Mouse (Mus musculus) lung, embryonic 14.5 days (tissue): ENCODE data around the gene B3galnt2. TPM values are rescaled to one million over a fixed set of nuclear protein-coding genes. Genes with fewer than 3 reads are reported as not detected.

Experiments
- ATAC-seq: fragments of 200-750 bp; cut with Nextera tagmentation; 2 replicates; pipeline ENCODE4 v1.8.0; 2017; ENCODE audit warnings: mild to moderate bottlenecking, moderate TSS enrichment, moderate library complexity; ENCODE audit not compliant: insufficient read depth
- DNase-seq: peaks from one replicate; pipeline ENCODE4 v3.0.0-alpha.2; 2015
- H3K27ac ChIP-seq: fragments of 300-500 bp; sonication (generic); 2 replicates; pipeline ENCODE4 v1.5.1; 2014; ENCODE audit warnings: low read depth, mild to moderate bottlenecking, moderate library complexity
- H3K27me3 ChIP-seq: fragments of 300-500 bp; sonication (generic); 2 replicates; pipeline ENCODE4 v1.6.1; 2014; ENCODE audit warnings: low read length, control low read depth; ENCODE audit not compliant: insufficient read depth
- H3K36me3 ChIP-seq: fragments of 300-500 bp; sonication (generic); 2 replicates; pipeline ENCODE4 v1.6.1; 2014; ENCODE audit warnings: control low read depth; ENCODE audit not compliant: insufficient read depth
- H3K4me1 ChIP-seq: fragments of 300-500 bp; sonication (generic); 2 replicates; pipeline ENCODE4 v1.6.1; 2014; ENCODE audit warnings: antibody characterized with exemption, control low read depth; ENCODE audit not compliant: insufficient read depth
- H3K4me2 ChIP-seq: fragments of 300-500 bp; sonication (generic); 2 replicates; pipeline ENCODE4 v1.6.1; 2014; ENCODE audit warnings: mild to moderate bottlenecking
- H3K4me3 ChIP-seq: fragments of 300-500 bp; sonication (generic); 2 replicates; pipeline ENCODE4 v1.5.1; 2014; ENCODE audit warnings: low read depth, low read length
- H3K9ac ChIP-seq: fragments of 300-500 bp; sonication (generic); 2 replicates; pipeline ENCODE4 v1.6.1; 2014
- H3K9me3 ChIP-seq: fragments of 300-500 bp; sonication (generic); 2 replicates; pipeline ENCODE4 v1.6.1; 2016; ENCODE audit warnings: low read depth, low read length, control low read depth
- CTCF ChIP-seq: IDR thresholded peaks from 2 replicates; pipeline ENCODE4 v1.5.1; 2016; ENCODE audit warnings: antibody characterized with exemption, low read depth
- WGBS: fragments of 180-500 bp; shearing (Covaris S2); extraction: QIAGEN DNeasy Blood & Tissue Kit; methylation state at CpG from one replicate; pipeline ENCODE4 v1.1.7; 2014; 5-methylcytosine and 5-hydroxymethylcytosine counted together
- polyA plus RNA-seq: library from polyadenylated mRNA; unstranded; fragments of >200 nt; fragmentation: Nextera tagmentation; extraction: Ambion mirVana; gene quantifications from 2 replicates; pipeline ENCODE4 v1.2.1, GENCODE M21; 2014

Gene B3galnt2
- polyA plus RNA-seq, 1 experiment from 2014 or later = 46.1 TPM

DNA sequence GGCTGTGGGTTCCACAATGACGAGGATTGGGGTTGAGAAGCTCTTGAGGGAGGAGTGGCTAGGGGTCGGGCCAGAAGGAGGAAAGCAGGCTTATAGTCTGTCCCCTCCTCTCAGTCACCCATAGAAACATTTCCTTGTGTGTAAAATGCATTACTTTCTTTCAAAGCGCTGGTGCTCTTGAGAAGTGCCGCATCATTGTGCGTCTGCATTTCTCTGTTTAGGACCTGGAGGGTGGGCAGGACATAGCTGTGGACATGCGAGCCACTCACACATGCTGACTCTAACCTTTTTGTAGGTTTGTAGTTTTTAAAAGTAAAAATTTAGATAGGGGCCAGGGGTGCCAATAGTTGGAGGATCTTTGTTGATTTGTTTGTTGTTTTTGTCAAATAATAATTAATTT lies 29.3 kb downstream of the B3galnt2 start:
- Histone ChIP-seq H3K9ac (no peak overlapping the region), H3K36me3 (peaks cover 21% of the 10 kb centered on the region), H3K4me1 (no peaks in the 10 kb centered on the region), H3K4me2 (no peak overlapping the region), H3K4me3 (no peak overlapping the region), H3K27ac (no peak overlapping the region), H3K9me3 (no peaks in the 10 kb centered on the region), H3K27me3 (no peaks in the 10 kb centered on the region)
- 83% methylated on average over 6 of the region's 6 CpGs for WGBS
- TF ChIP-seq CTCF = no peak
- no peak for DNase-seq
- peak; percentile 41; the same call in 1 of the 2 replicates for ATAC-seq

GRCm38 (mm10) chr13:13989135-13989534 lies 34.9 kb downstream of the B3galnt2 start:
- Histone ChIP-seq H3K36me3 (peaks cover 52% of the 10 kb centered on the region), H3K27ac (no peak overlapping the region), H3K9me3 (no peaks in the 10 kb centered on the region), H3K9ac (no peak overlapping the region), H3K4me3 (no peak overlapping the region), H3K4me2 (no peak overlapping the region), H3K27me3 (no peaks in the 10 kb centered on the region), H3K4me1 (no peaks in the 10 kb centered on the region)
- no peak for DNase-seq
- WGBS = 80% methylated on average over 2 of the region's 2 CpGs
- ATAC-seq = no peak
- TF ChIP-seq CTCF = no peak

DNA sequence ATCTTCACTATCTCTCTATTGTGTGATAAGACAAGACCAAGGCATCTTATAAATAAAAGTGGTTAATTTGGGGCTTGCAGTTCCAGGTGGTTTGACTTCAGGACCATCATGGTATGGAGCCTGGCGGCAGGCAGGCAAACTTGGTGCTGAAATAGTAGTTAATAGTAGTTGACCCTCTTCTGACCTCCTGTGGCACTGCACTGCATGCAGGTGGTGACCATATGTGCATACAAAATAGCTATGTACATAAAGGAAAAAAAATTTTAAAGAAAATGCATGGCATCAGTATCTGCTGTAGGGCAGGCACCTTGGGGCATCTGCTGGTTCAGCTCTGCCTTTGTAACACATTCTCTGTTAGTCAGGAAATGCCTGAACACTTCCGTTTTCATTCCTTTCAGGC lies 36.1 kb downstream of the B3galnt2 start:
- H3K4me2 ChIP-seq = no peak overlapping the region
- H3K9ac ChIP-seq = no peak overlapping the region
- H3K27ac ChIP-seq = no peak overlapping the region
- ATAC-seq (no peak), DNase-seq (no peak)
- no peaks in the 10 kb centered on the region for H3K27me3 ChIP-seq
- no peak overlapping the region for H3K4me3 ChIP-seq
- 63% methylated on average over 2 of the region's 2 CpGs for WGBS
- peaks cover 62% of the 10 kb centered on the region for H3K36me3 ChIP-seq
- TF ChIP-seq CTCF = no peak
- no peaks in the 10 kb centered on the region for H3K4me1 ChIP-seq
- H3K9me3 ChIP-seq = no peaks in the 10 kb centered on the region

DNA sequence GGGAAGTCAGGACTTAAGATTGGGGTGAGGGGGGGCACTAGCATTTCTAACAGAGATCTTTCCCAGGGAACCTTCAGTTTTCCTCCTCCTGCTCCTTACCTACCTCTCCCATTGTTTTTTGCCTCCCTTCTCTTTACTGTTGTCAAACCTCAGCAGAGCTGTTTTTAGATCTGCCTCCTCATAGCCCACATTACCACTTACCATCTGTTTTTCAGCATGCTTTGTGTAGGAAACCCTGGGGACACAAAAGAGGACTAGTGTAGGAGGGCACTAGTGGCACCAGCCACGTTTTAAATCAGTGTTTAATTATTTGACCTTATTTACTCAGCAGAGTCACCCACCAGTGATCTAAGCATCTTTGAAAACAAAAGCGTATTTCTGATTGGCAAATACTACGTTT lies 38.8 kb downstream of the B3galnt2 start:
- H3K27ac ChIP-seq = no peak overlapping the region
- DNase-seq = no peak
- H3K36me3 ChIP-seq = peaks cover 78% of the 10 kb centered on the region
- no peak overlapping the region for H3K9ac ChIP-seq
- no peak overlapping the region for H3K4me2 ChIP-seq
- H3K4me3 ChIP-seq = no peak overlapping the region
- WGBS = 80% methylated on average over 3 of the region's 3 CpGs
- TF ChIP-seq CTCF = no peak
- no peaks in the 10 kb centered on the region for H3K27me3 ChIP-seq
- no peaks in the 10 kb centered on the region for H3K4me1 ChIP-seq
- no peaks in the 10 kb centered on the region for H3K9me3 ChIP-seq
- no peak for ATAC-seq

GRCm38 (mm10) chr13:13995046-13995445 lies 40.8 kb downstream of the B3galnt2 start:
- Histone ChIP-seq H3K9me3 (no peaks in the 10 kb centered on the region), H3K9ac (no peak overlapping the region), H3K27ac (no peak overlapping the region), H3K27me3 (no peaks in the 10 kb centered on the region), H3K4me3 (no peak overlapping the region), H3K36me3 (peaks cover 88% of the 10 kb centered on the region), H3K4me1 (no peaks in the 10 kb centered on the region), H3K4me2 (no peak overlapping the region)
- 88% methylated on average over 5 of the region's 5 CpGs for WGBS
- ATAC-seq = no peak
- no peak for TF ChIP-seq CTCF
- no peak for DNase-seq

- TF ChIP-seq CTCF = no peak
- Histone ChIP-seq H3K27me3 (no peaks in the 10 kb centered on the region), H3K4me1 (no peaks in the 10 kb centered on the region), H3K9ac (no peak overlapping the region), H3K36me3 (peaks cover 92% of the 10 kb centered on the region), H3K4me3 (no peak overlapping the region), H3K27ac (no peak overlapping the region), H3K4me2 (no peak overlapping the region), H3K9me3 (no peaks in the 10 kb centered on the region)
- DNase-seq (no peak), ATAC-seq (no peak)
- 54% methylated on average over 5 of the region's 5 CpGs for WGBS
Observed at GRCm38 (mm10) chr13:13997476-13997875, 43.2 kb downstream of the B3galnt2 start.

GRCm38 (mm10) chr13:14002706-14003105 lies 48.4 kb downstream of the B3galnt2 start:
- H3K4me3 ChIP-seq = no peak overlapping the region
- H3K27me3 ChIP-seq = no peaks in the 10 kb centered on the region
- DNase-seq = peak; percentile 53
- WGBS = 52% methylated on average over 2 of the region's 2 CpGs
- no peak overlapping the region for H3K9ac ChIP-seq
- no peaks in the 10 kb centered on the region for H3K4me1 ChIP-seq
- no peak overlapping the region for H3K4me2 ChIP-seq
- peaks cover 66% of the 10 kb centered on the region for H3K36me3 ChIP-seq
- no peak for TF ChIP-seq CTCF
- H3K27ac ChIP-seq = no peak overlapping the region
- peak; percentile 47; the same call in 1 of the 2 replicates for ATAC-seq
- H3K9me3 ChIP-seq = no peaks in the 10 kb centered on the region

GRCm38 (mm10) chr13:14004086-14004485 lies 49.8 kb downstream of the B3galnt2 start:
- peaks cover 63% of the 10 kb centered on the region for H3K36me3 ChIP-seq
- no peak for ATAC-seq
- peak; percentile 44 for DNase-seq

More at GRCm38 (mm10) chr13:14004086-14004485, 49.8 kb downstream of the B3galnt2 start:
- 76% methylated on average over 4 of the region's 4 CpGs for WGBS
- Histone ChIP-seq H3K27ac (no peak overlapping the region), H3K9me3 (no peaks in the 10 kb centered on the region), H3K4me1 (no peaks in the 10 kb centered on the region), H3K9ac (no peak overlapping the region), H3K27me3 (no peaks in the 10 kb centered on the region), H3K4me3 (no peak overlapping the region), H3K4me2 (no peak overlapping the region)
- peak; percentile 45; the same call in 1 of the 2 replicates for TF ChIP-seq CTCF
